Mouse (Mus musculus): ENCODE measurements at regions not wholly inside any gene's neighbourhood (a gene's known extent, or its start where the extent isn't known, plus 50 kb on each side); places are given as distances from the start of the nearest gene placed in this dataset.

DNA sequence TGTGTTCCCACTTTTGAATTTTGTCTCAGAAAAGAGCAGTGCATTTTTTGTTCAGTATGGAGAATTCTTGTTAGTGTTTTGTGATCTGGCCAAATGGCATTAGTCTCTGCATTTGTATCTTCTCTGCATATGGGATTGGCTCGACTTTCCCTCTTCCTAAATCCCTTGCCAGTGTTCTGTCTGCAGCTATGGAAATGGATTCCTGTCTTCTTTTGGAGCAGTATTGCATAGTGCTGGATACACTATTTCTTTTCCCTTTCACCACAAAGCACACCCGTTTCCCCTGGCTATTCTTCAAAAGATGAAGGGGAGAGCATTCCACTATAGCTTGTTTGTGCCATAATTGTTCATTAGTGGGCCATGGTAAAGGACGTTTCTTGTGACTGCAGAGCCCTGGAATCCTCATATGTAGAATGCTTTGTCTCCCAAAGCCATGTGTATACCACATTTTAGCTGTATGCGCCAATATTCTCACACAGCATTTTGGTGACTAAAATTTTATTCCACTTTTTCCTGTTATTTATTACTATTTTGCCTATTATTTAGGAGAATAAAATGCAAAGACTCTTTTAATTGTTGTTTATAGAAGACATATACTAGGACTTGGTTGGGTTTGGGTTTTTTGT is 197.8 kb downstream of the Hs3st1 start:
- no peak for DNase-seq (ENCODE audit: low spot score in 2 of 2)

DNA sequence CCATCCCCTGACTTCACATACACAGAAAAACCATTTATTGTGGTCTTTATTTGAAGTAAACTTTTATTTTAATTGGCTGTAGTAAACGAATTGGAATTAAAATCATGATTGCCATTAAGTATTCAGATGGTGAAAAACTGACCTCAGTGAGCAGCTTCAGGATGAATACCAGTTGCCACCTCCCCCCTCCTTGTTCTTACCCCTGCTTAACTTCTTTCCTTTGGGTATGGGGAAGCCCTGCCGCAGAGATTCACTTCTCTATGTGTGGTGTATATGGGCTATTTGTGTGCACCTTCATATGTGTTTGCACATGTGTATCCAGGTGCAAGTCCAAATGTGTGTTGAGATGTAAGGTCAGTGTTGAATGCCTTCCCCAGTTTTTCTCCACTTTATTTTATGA is 218.2 kb downstream of the Hs3st1 start:
- no peak for DNase-seq (ENCODE audit: low spot score in 2 of 2)

DNA sequence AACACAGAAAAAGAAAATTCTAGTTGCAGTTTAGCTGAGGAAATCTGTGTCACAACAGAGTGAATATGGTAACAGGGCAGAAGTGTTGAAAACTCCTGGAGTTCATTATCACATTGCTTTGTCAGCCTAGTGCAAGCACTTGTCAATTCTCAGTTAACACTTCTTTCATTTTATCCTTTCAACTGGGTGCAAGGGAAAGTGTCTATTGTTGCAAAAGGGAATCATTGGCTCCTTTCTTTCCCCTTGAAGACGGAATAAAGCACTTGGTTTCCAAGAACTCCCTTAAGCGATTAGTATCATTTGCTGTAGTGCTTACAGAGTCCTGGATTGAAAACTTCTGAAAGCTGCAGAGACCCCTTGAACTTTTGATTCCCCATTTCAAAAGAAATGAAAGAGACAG is 218.9 kb downstream of the Hs3st1 start:
- DNase-seq (ENCODE audit: low spot score in 2 of 2): no peak

DNA sequence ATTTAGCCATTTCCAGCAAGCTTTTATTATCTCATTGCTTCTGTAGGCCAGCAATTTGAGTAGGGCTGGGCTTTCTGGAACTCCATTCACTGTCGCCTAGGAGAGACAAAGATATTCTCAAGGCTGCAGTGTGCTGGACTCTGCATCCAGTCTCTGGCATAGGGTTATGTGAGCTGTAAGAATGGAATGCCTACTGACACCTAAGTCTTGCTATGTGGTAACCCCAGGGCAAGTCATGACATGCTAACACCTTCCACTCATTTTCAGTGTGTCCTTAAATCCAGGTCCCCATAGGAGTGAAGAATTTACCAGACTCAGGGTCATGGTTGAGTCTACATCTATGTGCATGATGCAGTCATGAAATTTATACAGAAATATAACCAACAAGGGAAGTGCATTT is 245.0 kb downstream of the Hs3st1 start:
- no peak for DNase-seq (ENCODE audit: low spot score in 2 of 2)

DNA sequence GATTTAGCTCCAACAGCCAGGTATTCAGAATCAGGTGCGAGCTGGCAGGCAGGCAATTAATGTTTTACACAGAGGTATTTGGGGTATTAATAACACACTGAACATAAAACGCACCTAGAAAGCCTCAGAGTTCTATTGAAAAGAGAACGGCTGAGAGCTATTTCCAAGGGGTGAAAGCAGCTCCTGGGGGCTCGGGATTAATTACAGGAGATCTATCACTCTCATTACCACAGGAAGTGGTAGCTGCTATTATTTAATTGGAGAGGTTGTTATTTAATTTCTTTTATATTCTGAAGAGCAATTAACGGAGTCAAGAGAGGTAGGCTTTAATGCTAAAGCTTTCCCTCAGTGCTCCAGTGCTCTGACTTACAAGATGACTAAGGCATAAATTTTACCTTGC is 272.5 kb downstream of the Hs3st1 start:
- no peak for DNase-seq (ENCODE audit: low spot score in 2 of 2)

DNA sequence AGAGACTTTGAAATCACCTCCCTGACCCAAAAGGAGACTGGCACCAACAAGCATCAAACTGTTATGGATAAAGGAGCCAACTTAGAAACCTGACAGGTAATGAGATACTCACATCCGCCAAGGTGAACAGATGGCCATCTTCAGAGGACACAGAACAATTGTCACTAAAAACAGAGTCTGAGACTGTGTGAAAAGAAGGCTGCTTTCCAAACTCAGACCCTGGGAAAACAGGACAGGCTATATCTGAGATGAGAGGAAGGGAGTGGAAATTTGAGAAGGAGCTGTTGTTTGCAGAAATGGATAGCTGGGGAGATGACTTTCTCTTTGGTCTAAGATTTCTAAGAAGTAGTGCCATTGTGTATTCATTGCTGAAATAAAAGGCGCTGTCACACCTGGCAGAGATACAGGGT is 297.2 kb downstream of the Hs3st1 start:
- no peak for DNase-seq (ENCODE audit: low spot score in 2 of 2)

DNA sequence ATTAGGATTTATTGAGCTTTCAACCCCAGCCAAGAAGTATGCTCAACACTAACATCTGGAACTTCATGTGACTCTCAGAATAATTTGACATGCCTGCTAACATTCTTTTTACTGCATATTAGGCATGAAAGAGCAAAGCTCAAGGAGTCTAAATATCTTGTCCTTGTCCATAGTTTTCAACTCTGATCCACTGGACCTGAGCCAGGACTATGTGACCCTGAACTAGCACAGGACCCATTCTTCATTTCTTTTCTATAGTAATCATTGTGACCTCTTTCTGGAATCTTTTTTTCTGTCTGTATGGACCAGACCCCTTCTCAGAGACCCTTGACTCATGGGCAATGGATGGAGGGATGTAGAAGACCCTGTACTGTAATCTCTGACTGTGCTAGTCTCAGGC is 301.6 kb downstream of the Hs3st1 start:
- no peak for DNase-seq (ENCODE audit: low spot score in 2 of 2)

DNA sequence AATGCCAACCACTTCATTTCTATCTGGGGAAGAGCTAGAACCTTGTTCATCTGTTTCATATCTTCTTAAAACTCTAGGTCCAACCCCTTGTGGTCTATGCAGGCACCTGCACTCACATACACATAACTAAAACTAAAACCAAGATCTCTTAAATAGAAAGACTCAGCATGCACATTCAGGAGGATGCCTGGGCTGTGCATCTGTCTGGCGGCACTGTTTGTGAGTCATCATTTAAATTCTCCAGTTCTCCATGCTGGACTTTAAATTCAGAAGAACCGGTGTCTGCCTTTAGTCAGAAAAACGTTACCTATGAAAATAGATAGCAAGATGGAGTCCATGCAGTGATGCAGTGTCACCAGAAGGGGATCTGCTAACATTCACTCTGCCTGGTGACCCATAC is 314.5 kb downstream of the Hs3st1 start:
- DNase-seq (ENCODE audit: low spot score in 2 of 2): no peak

DNA sequence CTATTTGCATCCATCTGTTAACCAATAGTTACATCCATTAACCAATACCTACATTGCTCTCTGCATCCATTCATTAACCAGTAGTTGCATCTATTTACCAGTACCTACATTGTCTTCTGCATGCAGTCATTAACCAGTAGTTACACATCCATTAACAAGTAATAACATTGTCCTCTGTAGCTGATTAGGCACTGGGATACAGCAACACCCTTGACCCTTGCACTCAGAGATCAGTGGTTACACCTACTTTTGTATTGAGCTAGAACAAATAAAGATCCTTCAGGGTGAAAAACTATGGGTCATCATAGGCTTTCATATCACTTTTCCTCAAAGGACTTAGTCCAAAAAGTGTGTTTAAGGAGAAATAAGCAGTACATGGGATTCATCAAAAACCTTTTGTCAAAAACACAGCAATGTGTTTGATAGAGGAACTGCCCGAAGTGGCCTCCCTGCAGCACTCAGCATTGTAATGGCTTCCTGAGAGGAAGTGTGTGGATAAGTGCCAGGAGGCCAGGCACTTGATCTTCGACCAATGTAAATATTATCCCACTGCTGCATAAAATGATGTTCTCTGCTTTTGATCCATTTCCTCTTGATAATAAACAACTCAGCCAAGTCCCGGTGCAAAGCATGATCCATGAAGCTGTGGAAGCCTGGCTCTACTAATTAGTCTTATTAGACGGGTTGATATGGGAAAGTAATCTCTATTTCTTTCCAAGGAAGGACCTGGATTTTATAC is 317.6 kb downstream of the Hs3st1 start:
- no peak for DNase-seq (ENCODE audit: low spot score in 2 of 2)

DNA sequence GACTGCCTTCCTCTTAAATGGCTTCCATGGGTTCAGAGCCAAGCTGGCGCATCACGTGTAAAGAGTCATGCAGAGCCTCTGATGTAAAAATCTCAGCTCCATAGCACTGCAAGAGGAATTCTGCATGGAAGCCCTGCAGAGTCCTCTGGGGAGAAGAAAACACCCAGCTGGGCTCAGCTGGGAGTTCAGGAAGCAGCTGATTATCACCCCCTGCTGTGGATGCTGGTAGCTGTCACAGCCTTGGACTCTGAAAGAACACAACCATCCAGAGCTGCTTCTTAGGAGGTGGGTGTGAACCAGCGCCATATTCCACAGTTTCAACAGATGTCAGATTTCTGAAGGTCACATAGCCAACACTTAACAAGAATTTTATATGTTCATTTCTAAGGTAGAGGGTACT is 329.2 kb downstream of the Hs3st1 start:
- DNase-seq (ENCODE audit: low spot score in 2 of 2): no peak

DNA sequence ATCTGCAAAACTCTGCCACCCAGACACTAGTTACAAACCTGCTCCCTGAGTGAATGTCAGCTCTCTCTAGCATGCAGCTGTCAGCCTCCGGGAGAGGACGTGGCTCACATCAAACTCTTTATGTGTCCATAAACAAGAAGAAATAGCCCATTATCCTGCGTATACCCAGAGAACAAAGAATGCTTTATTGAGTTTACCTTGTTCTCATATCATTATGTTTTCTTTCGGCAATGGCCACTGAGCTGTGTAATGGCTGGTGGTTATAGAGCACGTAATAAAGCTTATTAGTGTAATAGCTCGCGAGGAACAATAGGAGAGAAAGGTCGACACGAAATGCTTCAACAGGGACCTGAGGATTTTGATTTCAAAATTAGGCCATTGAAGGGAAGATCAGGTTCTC is 331.6 kb downstream of the Hs3st1 start:
- no peak for DNase-seq (ENCODE audit: low spot score in 2 of 2)

DNA sequence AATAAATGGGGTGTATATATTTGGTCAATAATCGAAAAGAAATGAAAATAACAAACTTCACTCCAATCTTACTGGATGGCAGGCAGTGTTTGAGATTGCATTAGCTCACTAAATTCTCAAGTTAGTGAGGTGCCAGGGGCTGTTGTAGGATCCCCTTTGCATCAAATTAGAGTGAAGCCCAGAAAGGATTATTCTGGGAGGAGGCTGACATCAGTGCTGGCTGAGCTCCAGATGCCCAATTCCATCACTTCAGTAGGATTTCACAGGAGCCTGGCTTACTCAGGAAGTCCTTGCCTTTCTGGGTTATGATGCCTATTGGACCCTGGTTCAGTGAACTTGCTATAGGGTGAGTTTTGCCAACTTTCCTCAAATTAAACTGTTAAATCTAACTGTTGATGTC is 336.5 kb downstream of the Hs3st1 start:
- DNase-seq (ENCODE audit: low spot score in 2 of 2): no peak

DNA sequence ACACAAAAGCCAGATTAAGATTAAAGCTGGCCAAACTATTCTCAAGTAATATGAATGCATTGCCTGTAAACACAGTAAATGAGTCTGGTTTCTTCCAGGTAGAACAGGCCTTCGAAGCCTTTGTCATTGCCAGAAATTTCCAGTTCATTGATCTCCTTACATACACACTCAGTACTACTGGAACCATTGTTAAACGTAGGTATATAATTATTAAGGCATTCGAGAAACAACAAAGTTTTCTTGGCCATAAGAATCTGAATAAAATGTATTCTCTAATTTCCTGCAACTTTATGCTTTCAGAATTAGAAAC is 337.5 kb downstream of the Hs3st1 start:
- DNase-seq (ENCODE audit: low spot score in 2 of 2): no peak

DNA sequence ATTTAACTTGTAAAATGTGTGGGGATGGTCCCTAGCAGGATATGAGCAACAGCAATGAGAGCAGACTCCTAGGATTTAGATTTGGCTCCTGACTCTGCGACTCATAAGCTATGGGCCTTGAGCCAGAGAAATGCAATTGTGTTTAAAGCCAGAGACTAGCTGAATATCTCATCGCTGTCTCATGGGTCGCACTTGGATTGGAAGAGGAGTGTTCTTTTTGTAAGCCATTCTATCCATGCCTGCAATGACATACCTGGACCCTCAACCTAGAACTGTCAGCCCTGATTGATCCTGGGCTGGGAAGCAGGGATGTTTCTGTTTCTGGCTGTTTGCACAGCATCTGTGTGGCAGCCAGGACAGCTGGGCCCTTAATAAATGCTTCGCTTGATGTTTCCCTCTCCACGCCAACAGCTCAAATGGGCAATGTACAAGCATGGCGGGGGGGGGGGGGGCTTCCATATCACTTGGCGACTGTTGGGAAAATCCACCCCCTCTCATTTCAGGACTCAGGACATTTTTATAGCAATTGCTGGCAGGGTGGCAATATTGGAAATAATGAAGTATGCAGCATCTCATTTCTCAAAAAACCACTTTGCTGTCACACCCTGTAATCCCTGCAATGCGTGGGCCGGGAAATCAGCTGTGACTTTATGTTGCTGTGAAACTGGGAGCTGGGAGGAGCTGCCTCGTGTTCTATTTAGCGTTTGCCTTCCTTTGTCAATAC is 338.0 kb downstream of the Hs3st1 start:
- DNase-seq (ENCODE audit: low spot score in 2 of 2): peak; percentile 37 to 73

DNA sequence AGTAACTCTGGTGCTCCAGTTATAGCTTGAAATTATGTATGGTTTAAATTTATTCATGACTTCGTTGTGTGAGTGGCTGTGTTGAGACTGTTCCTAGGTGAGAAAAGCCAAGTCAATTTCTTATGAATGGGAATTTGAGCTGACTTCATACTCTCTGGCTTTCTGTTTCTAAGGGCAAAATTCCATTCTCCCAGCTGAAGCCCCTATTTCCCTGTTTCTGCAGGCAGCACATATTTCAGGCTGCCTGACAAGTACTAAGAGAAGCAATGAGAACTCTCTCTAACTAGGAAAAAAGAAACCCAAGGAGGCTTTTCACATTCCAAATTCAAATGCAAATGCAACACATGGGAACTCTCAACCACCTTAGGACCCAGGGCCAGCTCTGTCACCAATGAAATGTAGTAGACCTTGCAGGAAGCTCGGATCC is 338.7 kb downstream of the Hs3st1 start:
- no peak for DNase-seq (ENCODE audit: low spot score in 2 of 2)

DNA sequence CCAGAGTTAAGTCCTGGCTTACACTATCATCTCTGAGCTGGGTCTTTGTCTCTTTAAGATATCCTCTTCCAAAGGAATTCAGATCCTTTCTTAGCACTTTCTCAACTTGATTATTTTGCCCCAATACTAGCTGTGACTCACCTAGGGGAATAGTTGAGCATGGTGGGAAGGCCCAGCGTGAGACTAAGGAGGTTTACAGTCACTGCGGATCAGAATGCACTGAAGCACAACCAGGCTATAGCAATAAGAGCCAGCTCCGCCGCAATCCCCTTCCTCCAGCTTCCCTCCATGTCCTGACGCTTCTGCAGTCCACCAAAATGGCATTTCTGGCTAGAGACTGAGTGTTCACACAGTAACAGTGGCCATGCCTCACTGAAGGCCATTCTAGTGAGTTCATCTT is 342.5 kb downstream of the Hs3st1 start:
- no peak for DNase-seq (ENCODE audit: low spot score in 2 of 2)

DNA sequence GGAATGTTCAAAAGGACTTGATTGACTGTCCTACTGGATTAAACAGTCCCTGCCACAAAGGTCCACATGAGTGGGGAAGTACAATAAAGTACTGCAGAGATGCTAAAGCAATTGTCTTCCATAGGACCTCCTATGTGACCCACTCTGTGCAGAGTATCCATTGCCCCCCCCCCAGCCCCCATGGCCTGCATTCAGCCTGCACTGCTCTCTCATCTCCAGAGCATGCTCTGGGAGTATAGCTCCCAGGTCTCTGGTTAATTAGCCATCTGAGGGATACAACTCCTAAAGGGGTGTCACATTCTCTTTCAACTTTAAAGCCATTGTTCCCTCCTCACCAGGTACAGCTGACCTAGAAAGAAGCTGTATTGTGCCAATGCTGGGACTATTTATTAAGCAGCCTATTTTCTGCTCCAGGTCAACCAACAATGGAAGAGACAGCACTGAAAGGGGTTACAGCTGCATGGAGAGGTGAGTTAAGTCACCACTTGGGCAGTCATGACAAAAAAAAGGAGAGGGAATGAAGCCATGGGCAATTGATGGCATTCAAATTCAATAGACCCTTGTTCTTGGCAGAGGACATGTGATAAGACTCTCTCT is 364.8 kb downstream of the Hs3st1 start:
- no peak for DNase-seq (ENCODE audit: low spot score in 2 of 2)

DNA sequence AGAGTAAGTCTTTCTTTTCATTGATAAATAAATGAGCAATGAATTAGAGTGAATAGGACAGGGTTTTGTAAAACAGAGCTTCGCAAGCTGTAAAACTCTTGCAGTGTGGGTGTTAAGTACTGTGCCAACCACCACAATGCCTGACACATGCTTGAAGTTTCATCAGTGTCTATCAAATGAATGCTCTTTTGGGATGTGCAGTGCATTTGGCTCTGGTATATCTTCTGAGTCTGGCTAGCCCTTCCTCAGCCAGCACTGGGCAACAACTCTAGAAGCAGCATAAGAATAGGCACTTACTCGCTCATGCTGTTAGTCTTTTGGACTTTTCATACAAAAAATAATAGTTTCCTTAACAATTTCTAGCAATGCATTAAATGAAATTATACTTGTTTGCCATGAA is 370.9 kb downstream of the Hs3st1 start:
- DNase-seq (ENCODE audit: low spot score in 2 of 2): peak in 1 of 2 experiments; percentile 32

DNA sequence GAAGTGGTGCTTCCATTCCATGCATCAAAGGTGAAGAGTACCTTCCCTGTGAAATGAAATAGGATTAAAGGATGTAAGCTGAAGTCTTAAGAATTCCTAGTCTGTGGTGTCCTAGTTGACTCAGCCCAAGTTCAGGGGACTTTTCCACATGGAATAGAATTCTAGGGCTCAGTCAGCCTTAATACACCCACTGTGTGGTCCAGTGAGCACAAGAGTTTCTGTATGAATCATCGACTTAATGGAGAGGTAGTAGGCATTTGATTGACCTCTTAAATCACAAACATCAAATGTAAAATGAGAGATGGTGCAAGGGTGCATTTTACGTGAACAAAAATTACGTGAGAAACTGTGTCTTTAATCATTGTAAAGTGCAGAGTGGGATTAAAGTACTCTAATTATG is 381.1 kb downstream of the Hs3st1 start:
- no peak for DNase-seq (ENCODE audit: low spot score in 2 of 2)

DNA sequence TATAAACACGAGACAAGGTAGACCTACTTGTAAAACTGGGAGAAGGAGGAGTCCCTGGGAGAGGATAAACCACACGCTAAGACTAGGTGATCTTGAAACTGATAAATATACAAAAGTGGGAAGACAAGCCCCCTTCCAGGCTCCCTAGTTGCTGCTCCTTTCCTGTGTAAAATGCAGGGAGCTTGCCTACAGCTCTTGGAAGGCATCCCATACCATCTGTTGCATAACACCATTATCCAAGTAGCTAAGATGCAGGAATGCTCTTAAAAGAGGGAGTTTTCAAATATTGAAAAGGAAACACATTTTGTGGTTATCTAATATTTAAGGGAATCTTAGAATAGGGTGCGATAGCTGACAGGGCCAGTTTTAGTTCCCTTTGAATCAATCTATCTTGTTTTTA is 406.6 kb downstream of the Hs3st1 start:
- DNase-seq (ENCODE audit: low spot score in 2 of 2): peak in 1 of 2 experiments; percentile 52

DNA sequence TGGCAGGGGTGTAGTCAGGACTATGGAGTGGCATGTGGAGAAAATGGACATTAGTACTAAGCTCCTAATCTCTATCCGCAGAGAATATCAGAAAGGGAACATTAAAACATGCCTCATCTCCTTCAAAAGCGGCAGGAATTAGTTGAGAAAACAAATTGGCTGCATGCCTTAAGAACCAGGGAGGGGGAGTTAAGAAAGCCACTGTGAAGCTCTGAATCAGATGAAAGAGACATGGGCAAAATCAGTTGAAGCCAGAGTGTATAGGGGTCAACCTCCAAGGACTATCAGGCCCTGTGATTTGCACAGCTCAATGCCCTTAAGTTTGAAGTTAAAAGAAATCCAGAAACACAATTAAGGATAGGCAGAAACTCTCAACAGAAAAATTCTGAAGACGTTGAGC is 408.3 kb downstream of the Hs3st1 start:
- DNase-seq (ENCODE audit: low spot score in 2 of 2): no peak

DNA sequence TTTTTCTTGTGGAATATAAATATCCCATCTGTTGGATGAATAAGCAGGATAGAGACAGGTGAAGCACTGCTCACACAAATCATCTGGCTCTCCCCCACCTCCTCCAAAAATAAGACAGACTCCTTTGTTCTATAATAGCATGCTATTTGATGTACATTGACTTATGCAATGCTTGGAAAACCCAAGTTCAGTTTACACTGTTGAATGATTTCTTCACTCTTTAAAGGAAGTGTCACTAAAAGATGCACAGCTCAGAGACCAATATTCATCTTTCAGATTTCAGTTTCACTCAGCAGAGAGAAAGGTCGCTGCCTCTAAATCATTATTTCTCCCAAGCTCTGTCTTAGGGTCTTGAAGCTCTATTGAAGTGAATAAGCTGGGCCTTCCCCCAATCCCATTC is 417.4 kb downstream of the Hs3st1 start:
- DNase-seq (ENCODE audit: low spot score in 2 of 2): no peak

Data from layer of hippocampus, postnatal 14 days (tissue).